Mouse (Mus musculus) urinary bladder, postnatal 14 days (tissue): ENCODE measurements around the gene Nmnat2.

Source experiments
- DNase-seq: peaks from one replicate; pipeline ENCODE4 v3.0.0; 2021; ENCODE audit warnings: low spot score

Gene Nmnat2

GRCm38 (mm10) chr1:153093581-153093980 is 138.8 kb downstream of the Nmnat2 start:
- DNase-seq: no peak

- no peak for DNase-seq
These were observed 139.7 kb downstream of the Nmnat2 start for GRCm38 (mm10) chr1:153094226-153095076.

DNA sequence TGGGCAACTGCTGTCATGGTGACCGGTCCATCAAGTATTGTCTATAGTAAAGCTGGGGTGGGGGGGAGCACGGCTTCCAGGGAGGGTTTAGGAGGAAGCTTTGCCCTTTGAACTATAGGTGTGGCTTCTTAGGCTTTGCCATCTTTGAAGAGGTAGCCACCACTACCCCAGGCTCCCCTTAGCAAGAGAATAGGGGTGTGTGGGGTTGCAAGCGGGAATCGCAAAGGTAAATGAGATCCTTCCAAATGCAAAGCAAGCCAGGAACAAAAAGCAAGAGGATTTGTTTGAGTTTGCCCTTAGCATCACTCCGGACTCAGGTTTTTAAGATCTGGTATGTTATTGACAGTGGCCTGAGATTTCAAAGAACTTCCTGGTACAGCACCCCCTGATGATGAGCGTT is 140.5 kb downstream of the Nmnat2 start:
- no peak for DNase-seq

DNA sequence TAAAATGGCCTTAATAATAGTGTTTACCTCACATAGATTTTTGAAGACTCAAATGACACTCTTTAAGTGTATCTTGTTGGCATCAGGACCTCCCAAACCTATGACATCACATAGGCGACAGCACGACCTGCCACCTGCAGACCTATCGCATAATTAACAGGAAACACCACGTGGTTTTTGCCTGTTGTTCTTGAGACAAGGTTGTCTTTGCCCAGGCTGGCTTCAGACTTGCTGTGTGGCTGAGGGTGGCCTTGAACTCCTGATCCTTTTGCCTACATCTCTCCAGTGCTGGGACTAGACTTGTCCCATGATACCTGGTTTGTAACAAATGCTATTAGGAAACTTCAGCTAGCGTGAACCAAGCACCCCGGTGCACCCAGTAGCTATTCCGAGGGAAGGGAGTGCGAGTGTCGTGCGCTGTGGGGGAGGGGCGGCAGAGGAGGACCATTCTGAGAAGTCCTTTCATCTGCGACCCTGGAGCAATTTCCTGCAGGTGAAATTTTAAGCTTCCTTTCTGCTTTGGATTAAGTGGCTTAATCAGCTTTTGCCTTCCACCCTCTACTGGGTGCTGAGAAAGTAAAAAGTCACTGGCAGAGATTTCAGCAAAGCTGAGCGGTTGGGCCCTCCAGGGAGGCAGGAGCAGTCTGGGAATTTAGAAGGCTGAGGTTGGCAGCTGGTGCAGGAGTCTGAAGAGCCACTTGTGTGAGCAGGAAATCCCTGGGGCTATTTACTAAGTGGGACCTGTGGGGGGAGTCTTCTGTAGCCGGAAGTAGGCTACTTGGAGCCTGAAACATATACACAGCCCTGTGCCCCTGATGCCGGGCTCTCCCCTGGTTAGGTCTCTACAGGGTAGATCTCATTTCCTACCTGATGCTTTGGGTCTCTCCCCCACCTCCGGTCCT is 141.3 kb downstream of the Nmnat2 start:
- DNase-seq: no peak

DNA sequence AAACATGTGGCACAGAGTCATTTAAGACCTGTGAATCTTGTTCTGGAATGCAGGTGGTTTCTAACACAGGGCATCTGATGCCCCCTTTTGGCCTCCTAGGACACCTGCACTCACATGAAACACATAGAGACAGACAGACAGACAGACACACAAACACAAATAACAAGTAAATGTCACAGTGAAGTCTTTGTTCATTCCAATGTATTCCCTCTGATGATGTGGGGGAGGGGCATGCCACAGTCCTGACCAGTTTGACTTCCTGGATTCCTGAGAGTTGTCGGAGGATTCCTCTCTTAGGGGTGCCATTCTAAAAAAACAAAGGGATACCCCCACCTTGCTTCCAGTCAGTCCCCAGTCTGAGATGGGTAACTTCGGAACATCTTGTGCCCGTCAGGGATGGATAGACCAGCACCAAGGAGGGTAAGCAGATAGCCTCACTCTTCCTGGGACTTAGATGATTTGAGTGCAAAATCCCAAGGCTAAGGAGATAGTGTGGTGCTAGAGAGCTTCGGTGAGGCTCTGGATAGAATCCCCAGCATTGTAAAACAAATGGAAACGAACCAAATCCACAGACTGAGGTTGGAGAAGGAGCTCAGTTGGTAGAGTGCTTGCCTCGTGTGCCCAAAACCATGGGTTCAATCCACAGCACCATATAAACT is 142.4 kb downstream of the Nmnat2 start:
- DNase-seq: no peak

GRCm38 (mm10) chr1:153098586-153098985 is 143.8 kb downstream of the Nmnat2 start:
- DNase-seq: no peak

- DNase-seq: no peak
These were observed 146.1 kb downstream of the Nmnat2 start for GRCm38 (mm10) chr1:153100912-153101311.

DNA sequence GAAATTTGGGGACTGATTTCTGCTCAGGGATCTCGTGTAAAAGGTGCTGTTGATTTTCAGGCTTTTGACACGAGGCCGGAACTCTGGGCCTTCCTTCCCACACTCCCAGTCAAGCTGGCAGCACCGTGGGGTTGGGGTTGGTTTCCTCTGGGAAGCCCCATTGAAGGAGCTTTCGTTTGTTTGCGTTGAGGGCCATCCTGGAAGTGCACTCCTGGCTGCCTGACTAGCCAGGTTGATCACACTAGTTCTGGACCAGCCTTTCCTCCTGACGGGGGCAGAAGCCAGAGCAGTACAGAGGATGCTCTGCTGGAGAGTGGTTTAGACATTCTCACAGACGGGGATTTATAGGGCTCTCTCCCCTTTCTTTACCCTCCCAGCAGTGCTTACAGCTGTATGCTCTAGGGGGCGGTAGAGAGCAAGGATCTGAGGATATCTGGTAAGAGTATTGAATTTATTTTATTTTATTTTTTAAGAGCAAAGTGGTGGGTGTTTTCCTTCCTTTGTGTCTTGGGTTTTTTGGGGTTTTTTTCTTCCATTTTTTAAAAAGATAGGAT is 146.6 kb downstream of the Nmnat2 start:
- peak; percentile 66 for DNase-seq

GRCm38 (mm10) chr1:153102296-153103185 is 147.7 kb downstream of the Nmnat2 start:
- DNase-seq: no peak

DNA sequence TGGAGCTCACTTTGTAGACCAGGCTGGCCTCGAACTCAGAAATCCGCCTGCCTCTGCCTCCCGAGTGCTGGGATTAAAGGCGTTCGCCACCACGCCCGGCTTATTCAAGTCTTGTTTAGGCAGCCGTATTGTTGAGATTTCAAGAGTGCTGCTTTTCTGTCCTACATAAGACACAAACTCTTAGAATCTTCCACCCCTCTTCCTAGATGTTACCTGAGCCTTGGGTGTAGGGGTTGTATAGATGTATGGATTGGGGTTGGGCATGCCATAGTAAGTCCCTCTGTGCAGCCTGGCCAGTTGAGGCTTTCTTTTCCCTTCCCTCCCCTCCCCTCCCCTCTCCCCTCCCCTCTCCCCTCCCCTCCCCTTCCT is 148.4 kb downstream of the Nmnat2 start:
- no peak for DNase-seq

GRCm38 (mm10) chr1:153104804-153105203 is 150.0 kb downstream of the Nmnat2 start:
- DNase-seq: no peak

- no peak for DNase-seq
These were observed 153.1 kb downstream of the Nmnat2 start for GRCm38 (mm10) chr1:153107866-153108265.

GRCm38 (mm10) chr1:153109346-153109745 is 154.6 kb downstream of the Nmnat2 start:
- DNase-seq: no peak

- no peak for DNase-seq
These were observed 155.0 kb downstream of the Nmnat2 start for GRCm38 (mm10) chr1:153109836-153110235.

DNA sequence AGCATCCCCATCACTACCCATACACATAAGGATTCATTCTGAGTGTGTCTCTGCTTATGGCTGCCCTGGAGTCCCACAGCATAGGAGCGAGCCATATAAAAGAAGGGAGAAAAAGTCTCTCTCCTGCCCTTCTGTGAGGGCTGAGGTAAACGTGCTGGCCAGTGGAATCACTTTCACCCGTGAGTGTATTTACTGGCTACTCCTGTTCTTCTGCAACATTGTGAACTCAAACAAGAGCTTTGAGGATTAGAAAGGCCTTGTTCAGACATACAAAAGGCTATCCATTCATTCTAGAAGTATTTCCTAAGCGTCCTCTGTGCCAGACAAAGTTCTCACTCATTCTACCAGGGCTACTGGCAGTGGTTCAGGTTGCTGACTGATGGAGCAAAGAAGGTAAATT is 156.8 kb downstream of the Nmnat2 start:
- DNase-seq: no peak

DNA sequence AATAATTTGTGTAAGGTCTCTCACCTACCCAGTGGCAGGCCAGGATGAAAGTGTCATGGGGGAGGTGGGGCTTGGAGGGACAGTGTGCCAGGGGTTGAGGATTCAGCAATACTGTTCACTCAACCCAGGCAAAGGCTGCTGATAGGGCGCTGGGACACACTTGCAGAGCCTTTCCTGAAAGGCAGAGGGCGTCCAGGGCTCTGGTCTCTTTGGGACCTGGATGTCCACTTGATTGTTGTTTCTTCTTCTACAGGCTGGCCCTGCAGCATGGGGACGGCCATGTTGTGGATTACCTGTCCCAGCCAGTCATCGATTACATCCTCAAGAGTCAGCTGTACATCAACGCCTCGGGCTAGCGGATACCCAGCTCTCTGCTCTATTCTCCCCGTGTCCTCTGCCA is 160.5 kb downstream of the Nmnat2 start:
- DNase-seq: no peak

DNA sequence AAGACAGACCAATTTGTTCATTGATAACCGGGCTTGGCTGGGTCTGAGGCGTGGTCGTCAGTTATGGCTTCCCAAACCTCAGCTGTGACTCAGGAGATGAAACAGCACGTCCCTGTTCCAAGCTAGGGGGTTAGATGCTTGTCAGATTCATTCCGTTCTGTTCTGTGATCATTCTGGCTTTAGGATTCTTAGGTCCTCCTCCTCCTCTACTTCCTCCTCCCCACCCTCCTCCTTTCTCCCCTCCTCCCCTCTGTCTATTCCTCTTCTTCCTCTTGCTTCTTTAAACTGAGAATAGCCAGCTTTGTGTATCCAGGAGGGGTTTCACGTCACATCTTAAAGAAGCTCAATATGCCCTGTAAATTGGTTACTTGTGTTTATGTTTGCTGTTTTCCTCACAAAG is 165.8 kb downstream of the Nmnat2 start:
- no peak for DNase-seq

DNA sequence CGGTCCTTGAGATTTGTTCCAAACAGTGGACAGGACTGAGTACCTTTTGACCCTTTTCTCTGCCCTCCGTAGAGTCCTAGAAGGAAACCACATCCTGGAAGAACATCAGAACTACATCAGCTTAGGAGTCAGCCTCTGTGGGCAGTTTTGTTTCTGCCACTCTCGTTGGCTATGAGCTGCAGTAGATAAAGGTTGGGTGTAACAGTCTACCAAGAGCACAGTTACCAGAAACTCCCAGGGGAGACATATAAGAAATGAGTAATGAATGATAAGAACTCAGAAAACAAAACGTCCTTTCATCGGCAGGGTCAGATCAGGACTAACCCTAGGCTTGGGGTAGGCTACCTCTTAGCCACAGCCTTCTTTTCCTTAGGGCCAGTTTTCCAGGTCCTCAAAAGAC is 166.5 kb downstream of the Nmnat2 start:
- no peak for DNase-seq

- DNase-seq: no peak
These were observed 168.0 kb downstream of the Nmnat2 start for GRCm38 (mm10) chr1:153122764-153123163.

DNA sequence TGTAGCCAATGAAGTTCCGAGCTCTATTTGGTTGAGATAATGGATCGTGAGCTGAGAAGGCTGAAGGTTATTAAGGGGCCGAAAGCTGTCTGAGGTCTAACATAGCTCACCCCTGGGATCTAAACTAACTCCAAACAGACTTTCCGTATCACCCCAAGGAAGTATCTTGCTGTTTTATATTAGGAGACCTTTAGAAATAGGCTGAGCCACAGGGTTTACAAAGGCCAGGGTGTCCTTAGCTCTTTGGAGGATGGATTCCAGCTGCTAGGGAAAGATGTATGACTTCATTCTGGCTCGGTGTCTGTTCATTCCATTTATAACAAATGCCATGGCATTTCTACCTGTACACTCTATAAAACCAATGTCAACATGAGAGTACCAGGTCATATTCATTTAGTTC is 169.7 kb downstream of the Nmnat2 start:
- no peak for DNase-seq
